Mouse (Mus musculus) urinary bladder, postnatal 10 days (tissue): ENCODE measurements around the gene Maml1.

Source experiments
- DNase-seq: peaks from one replicate; pipeline ENCODE4 v3.0.0; 2022; ENCODE audit warnings: low spot score

Gene Maml1

DNA sequence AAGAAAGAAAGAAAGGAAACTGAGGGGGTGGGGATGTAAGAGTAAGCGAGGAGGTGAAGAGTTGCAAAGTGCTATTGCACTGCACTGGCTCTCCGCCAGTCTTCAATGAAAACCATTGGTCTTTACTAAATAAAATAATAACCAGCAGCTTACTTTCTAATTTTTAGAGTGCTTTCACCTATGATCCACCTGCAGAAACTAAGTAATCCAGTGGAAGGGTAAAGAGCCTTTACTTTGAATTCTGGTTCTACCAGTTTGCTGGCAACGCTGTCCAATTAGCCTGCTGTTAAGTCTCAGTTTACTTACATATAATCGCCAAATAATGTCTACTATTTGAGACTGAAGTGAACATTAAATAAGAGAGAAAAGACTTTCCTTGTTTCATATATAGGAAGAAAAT is 13.1 kb downstream of the Maml1 start:
- no peak for DNase-seq

DNA sequence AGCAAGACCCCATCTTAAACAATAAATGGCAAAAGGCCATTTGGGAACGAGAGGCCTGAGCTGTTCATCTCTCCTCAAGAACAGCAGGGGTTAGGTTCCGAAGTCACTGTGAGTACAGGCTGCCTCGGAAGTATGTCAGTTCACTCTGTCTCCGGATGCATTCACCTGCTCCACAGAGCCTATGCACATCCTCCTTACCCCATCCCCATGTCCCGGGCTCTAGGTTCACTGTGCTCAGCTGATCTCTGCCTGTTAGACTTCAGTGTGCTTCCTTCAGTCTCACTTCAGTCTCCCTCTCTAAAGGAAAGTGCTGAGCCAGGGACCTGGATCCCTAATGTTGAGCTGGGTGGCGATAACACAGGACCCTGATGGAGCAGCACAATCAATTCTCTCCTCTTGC is 14.4 kb downstream of the Maml1 start:
- no peak for DNase-seq

DNA sequence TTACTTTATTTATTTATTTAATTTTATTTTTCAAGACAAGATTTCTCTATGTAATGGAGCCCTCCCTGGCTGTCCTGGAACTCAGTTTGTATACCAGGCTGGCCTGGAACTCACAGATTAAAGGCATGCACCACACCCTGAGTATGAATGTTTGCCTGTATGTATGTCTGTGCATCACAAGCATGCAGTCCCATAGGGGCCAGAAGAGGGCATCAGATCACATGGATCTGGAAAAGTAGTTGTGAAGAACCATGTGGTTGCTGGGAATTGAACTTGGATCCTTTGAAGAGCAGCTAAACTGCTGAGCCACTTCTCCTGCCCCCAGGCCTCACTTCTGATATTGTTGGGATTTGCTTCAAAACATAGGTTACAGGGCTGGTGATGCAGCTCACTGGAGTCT is 15.1 kb downstream of the Maml1 start:
- DNase-seq: no peak

DNA sequence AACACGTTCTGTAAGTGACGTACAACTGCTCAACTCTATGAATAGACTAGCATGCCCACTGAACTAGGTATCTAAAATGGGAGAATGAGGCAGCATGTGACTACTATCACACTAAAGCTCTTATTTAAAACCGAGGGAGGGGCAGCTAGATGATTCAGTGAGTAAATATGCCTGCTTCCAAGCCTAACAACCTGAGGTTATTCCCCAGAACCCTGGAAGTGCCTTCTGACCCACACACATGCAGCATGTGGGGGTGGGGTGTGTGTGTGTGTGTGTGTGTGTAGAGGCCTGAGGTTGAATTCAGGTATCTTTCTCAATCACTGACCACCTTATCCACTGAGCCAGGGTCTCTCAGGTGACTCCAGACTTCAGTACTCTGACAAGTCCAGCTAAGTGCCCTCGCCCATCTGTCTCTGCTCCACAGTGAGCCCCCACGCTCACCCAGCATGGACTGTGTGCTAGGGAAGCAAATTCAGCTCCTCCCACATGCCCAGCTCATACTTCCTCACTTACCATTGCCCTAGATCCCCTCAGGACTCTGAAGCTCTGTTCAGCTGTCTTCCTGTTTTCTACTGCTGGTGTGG is 16.5 kb downstream of the Maml1 start:
- no peak for DNase-seq

DNA sequence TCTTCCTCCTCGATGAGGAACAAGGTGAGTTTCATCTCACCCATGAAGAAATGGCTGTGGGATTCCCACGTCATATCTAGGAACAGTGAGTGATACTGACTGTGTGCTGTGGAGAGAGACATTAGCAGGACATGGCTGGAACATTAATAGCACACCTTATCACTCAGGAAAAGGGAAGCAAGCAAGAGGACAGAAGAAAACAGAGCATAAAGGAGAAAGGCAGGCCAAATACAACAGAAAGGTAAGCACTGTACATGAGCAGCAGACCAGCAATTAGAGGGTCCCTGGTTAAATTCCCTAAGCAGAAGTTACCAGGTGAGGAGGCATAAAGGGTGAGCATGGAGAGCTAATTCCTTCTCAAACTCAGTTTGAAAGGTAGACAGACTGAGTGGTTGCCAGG is 17.0 kb downstream of the Maml1 start:
- DNase-seq: no peak

DNA sequence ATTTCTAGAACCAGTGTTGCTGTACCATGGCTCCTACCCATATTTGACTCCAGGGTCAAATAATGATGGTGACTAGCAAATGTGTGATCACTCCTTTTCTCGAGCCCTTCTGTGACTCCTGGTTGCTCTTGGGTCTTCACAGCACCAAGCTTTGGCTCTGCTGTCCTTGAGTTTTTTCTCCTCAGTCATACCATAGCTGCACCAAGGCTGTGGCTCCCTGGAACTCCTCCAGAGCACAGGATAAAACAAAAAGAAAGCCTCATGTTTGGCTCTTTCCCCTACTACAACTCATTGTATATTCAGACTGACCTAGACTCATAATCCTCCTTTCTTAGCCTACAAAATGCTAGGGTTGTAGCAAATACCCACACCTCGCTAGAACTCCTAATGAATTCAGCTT is 19.3 kb downstream of the Maml1 start:
- no peak for DNase-seq

DNA sequence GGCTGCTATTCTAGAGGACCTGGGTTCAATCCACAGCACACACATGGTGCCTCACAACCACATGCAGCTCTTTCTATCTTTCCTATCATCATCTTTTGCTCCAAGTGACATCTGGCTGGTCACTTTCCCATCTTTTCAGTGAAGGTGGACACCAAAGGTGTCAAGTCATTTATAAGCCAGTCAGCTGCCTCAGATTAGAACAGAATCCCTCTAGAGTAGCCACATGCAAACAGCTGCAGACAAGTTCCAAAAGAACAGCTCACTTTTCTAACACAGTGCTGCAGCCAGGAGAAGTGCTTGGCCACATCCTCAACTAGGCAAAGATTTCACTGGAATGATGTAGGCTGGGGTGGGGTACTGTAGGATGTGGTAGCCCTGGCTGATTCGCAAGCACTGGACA is 22.2 kb downstream of the Maml1 start:
- DNase-seq: no peak

DNA sequence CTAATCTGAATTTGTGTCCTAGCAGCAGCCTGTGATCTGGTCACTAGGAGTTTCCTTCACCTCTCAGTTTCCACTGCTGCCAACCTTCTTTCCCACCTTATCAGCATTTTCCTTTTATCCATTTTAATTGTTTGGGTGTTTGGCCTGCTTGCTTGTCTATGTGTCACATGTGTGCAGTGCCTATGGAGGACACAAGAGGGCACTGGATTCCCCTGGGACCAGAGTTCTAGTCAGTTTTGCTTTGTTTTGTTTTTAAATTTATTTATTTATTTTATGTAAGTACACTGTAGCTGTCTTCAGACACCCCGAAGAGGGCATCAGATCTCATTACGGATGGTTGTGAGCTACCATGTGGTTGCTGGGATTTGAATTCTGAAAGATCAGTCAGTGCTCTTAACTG is 22.9 kb downstream of the Maml1 start:
- no peak for DNase-seq

DNA sequence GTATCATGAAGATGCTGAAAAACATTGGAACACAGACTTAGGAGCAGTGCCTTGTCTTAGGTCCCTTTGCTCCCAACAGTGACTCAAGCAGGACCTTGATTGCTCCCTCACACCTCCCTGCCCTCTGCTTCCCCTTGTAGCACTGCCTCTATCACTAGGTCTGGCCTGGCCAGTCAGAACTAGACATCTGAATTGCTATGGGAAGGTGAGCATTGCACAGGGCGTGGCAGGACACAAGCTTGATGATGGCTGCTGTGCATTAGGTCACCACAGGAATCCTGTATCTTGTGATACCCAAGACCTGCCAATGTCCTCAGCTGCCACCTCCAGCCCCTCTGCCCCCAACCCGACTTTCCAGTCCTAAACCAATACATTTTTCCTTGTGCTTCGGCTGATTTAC is 25.1 kb downstream of the Maml1 start:
- no peak for DNase-seq

DNA sequence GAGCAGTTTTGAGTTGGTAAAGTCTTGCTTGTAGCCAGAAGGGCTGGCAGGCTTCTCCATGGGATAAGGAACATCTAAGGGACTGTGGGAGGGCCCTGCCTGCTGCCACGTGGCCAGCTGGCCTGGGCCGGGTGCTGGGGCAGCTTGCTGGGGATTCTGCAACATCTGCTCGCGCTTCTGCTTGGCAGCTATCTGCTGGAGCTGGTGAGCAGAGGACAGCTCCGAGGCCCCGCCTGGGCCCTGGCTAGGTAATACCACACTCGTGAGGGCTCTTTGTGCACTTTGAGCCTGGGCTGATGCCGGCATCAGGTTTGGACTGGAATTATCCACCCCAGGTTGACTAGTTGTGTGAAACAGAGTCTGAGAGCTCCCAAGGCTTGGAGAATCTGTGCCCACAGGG is 26.2 kb downstream of the Maml1 start:
- DNase-seq: no peak

DNA sequence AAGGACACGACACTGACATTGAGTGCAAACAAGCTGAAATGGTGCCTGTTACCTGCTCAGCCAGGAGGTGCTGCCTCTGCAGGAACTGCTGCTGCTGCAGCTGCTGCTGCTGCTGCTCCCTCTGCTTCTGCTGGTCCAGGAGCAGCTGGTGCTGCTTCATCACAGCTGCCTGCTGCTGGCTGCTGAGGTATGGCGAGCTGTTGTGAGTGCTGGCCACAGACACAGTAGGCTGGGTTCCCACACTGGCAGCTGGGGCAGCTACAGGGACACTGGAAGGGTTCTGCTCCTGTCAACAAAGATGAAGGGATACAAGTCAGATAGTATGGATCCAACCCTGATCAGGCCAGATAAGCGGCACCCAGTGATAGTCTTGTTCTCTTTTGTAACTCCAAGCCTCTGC is 28.9 kb downstream of the Maml1 start:
- no peak for DNase-seq

DNA sequence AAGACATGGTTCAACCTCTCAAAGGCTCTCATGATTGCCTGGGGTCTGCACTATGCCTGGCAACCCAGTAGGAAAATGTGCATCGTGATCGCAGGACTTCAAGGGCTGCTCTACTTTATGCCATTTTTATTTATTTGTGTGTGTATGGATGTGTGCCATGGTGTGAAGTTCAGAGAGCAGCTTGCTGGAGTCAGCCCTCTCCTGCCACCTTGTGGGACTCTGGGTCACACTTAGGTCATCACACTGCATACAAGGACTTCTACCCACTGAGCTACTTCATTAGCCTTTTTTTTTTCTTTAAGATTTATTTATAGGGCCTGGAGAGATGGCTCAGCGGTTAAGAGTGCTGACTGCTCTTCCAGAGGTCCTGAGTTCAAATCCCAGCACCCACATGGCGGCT is 30.1 kb downstream of the Maml1 start:
- no peak for DNase-seq

DNA sequence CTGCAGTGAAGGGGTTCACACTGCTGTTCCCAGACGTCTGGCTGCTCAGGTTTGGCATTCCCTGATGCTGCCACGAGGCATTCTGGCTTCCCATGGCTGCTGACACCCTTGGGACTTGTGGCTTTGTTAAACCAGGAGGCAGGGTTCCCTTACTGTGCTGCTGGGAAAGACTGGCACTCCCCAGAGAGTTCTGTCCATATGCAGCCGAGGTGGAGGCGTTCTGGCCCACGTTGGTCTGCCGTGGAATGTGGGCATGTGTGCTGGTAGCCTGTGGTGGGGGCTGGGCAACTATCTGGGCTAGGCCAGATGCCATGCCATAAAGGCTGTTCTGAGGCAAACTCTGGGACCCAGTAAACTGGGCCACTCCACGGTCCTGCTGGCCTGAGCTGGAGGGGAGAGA is 33.8 kb downstream of the Maml1 start:
- DNase-seq: no peak

DNA sequence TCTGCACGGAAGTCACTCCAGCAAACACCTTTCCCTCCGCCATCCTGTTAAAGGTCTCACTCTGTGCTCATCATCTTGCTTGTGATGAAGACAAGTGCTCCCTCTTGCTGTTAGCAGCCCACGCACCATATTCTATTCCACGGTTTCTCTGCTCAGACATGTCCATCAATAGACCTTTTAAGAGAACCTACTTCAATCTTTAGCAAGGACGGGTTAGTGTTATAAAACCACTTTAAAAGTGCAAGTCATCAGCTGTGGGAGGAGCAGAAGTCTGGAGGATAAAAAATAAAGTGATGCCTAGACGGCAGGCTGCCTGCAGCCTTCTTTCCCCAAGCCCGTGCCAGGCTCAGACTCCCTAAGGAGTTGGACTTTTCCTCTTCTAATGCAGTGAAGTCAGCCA is 35.5 kb downstream of the Maml1 start:
- DNase-seq: no peak

DNA sequence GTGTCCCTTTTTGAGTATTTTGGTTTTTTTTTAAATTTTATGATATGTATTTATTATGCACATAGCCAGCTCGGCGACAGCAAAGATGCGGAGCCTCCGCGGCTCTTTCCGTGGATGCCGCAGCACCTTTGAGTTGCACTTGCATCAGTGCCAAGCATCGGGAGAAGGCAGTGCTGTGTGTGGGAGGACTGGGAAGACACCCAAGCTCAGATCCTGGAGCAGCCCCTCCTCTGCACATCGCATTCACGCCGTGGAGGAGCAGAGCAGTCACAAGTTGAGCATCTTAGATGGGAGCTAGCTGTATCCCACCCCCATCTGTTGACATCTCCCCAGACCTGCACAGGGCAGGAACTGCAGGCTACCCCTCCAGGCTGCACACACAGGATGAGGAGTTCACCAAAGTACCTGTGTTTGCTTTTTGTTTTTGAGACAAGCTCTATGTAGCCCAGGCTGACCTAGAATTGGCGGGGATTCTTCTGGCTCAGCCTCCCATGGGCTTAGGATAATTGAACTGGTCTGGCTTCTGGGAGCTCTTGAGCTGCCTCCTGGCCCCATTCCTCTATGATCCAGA is 38.0 kb downstream of the Maml1 start:
- no peak for DNase-seq

DNA sequence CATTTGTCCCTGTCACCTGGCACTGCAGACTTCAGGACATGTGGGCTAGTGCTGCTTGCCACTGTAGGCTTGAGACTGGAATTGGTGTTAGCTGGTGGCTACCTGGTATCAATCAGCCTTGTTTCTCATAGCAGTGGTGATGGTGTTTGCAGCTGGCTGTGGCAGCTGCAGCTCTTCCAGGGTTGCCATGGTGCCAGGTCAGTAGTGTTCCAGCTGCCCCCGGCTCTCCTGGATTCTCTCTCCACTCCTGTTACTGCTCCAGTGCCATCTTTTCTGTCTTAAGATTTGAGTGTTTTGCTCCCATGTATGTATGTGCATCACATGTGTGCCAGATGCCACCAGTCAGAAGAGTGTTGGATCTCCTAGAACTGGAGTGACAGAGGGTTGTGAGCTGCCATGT is 38.7 kb downstream of the Maml1 start:
- no peak for DNase-seq

DNA sequence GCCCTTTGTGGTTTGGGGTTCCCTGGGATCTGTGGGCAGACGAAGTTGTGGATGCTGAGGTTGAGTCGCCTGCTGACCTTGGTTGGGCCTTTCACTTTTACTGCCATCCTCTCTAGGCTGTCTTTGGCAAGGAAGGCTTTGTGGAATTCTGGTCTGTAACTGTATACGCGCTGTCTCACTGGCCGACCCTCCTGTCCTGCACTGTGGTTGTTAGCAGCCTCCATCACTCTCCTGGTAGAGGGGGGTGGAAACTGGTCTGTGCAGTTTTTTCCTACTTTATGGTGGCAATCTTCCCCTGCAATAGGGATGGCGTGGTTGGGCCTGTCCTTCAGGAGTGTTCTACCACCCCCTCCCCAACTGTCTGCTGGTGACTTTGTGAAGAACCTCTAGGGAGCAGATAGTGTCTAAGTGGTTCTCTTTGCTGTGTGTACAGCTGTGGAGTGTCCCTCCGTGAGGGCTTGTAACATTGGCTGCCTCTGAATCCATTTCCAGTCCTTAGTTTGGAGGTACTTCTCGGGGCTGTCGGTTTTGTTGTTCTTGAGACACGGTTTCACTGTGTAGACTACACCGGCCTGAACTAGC is 39.3 kb downstream of the Maml1 start:
- DNase-seq: no peak

DNA sequence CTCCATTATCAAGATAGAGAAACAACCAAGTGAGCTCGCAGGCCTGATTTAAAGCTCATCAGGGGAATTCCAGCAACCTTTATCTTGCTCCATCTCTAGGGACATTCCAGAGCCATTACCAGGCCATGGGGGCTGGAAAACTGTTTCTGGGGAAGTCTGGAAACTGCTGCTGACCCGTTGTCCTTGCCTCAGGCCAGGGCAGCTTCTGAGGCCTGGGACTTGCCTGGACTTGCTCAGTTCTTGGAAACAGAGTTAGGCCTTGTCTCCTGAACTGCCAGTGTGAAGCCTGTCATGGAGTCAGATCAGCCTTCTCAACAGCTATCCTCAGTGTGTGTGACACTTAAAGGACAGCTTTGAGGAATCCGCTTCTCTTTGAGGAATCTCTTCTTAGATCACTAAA is 39.9 kb downstream of the Maml1 start:
- DNase-seq: no peak

DNA sequence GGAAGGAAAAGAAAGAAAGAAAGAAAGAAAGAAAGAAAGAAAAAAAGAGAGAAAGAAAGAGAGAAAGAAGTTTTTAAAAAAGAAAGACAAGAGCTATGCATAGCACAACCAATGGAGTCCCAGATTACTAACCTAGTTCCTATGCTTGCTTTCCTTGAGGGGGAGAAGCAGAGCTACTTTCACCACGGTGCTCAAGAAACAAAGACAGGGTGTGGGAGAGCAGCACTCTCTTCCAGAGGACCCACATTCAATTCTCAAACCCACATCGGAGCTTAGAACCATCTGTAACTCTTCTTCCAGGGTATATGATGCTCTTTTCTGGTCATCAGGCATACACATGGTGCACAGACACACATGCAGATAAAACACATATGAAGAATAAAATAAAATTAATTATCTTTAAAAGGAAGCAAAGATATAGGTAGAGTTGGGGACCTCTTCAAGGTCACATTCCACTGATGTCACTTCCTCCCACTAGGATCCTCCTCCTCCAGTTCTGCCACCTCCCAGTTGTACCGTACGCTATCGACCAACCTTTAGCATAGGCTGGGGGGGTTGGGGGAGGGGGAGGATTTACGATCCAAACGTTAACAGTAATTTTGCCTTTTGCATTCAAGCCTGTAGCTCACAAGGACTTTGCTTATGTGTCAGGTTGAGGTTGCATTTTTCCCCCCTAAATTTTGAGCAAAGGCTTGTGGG is 43.5 kb downstream of the Maml1 start:
- DNase-seq: no peak

DNA sequence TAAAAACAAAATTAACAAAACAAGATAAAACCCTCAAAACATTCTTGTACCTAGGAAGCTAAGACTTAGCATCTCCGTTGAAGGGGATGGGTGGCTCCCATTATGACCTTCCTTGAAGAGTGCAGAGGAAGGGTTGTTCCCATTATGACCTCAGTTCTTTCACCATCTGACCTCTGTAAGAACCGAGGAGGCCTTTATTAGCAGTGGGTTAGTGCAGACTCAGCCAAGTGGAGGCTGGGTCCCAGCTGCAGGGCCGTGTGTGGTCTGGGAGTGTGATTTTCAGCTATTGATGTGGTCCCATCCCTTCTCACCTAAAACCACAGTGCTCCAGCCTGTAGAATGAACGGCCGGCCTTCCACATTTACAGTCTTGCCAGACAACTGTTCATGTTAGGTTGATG is 46.8 kb downstream of the Maml1 start:
- DNase-seq: no peak

DNA sequence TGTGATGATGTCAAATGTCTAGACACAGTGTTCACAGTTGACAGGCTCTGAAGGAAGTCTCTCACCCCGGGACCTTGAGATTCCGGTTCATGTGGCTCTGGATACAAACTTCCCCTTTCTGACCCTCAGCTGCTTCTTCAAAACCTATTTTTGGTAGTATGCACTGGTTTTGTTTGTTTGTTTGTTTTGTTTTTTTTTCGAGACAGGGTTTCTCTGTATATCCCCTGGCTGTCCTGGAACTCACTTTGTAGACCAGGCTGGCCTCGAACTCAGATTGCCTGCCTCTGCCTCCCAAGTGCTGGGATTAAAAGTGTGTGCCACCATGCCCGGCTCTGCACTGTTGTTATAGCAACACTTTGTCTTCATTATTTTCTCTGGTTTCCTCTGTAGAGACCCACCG is 48.2 kb downstream of the Maml1 start:
- no peak for DNase-seq

DNA sequence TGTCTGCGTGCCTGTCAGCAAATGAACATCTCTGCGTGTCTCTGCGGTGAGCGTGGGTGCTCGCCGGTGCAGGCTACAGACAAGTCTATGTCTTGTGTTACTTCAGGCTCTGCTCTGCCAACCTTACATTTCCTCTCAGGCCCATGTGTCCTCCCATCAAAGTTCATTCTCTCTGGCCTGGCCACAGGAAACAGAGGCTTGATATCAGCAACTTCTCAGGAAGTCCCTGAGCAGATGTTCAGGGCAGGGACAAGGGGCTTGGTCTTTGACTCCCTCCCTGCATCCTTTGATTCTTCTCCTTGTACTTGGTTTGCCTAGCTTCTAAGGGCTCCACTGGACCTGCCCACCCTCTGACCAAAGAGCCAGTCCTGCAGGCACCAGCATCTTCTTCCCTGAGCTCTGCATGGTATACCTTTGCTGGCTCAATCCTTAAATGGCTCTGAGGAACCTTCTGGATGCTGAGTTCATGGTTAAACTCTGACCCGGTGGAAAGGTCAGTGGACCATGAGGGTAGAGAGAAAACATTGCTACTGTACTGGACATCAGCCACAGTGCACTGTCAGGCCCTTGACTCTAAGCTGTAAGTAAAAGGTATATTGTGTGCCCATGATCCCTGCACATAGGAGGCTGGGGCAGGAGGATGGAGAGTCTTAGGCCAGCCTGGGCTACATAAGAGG is 51.7 kb downstream of the Maml1 start:
- DNase-seq: no peak
